Mouse (Mus musculus) intestine, embryonic 14.5 days (tissue): ENCODE measurements around the gene Pdlim4. TPM values are rescaled to one million over a fixed set of nuclear protein-coding genes. Genes with fewer than 3 reads are reported as not detected.

Experiments
- ATAC-seq: fragments of 200-750 bp; cut with Nextera tagmentation; replicated peaks from 2 replicates; pipeline ENCODE4 v1.8.0; 2017; ENCODE audit warnings: low read depth, moderate number of reproducible peaks, moderate TSS enrichment, moderate library complexity; ENCODE audit not compliant: low FRiP score, low TSS enrichment
- DNase-seq: peaks from one replicate; pipeline ENCODE4 v3.0.0-alpha.2; 2018; ENCODE audit warnings: low spot score
- H3K27ac ChIP-seq: fragments of 300-500 bp; sonication (generic); 2 replicates; pipeline ENCODE4 v1.5.1; 2014; ENCODE audit warnings: low read depth, mild to moderate bottlenecking, control low read depth
- H3K27me3 ChIP-seq: fragments of 300-500 bp; sonication (generic); replicated peaks from 2 replicates; pipeline ENCODE4 v1.6.1; 2014; ENCODE audit warnings: low read length, control low read depth; ENCODE audit not compliant: control insufficient read depth, insufficient read depth
- H3K36me3 ChIP-seq: fragments of 300-500 bp; sonication (generic); 2 replicates; pipeline ENCODE4 v1.6.1; 2014; ENCODE audit warnings: low read length, control low read depth; ENCODE audit not compliant: control insufficient read depth, insufficient read depth
- H3K4me1 ChIP-seq: fragments of 300-500 bp; sonication (generic); replicated peaks from 2 replicates; pipeline ENCODE4 v1.6.1; 2014; ENCODE audit warnings: low read length, control low read depth, mixed read lengths; ENCODE audit not compliant: control insufficient read depth, insufficient read depth
- H3K4me2 ChIP-seq: fragments of 300-500 bp; sonication (generic); 2 replicates; pipeline ENCODE4 v1.6.1; 2014; ENCODE audit warnings: low read length
- H3K4me3 ChIP-seq: fragments of 300-500 bp; sonication (generic); 2 replicates; pipeline ENCODE4 v1.5.1; 2014; ENCODE audit warnings: low read depth, low read length, control low read depth, mixed read lengths
- H3K9ac ChIP-seq: fragments of 300-500 bp; sonication (generic); 2 replicates; pipeline ENCODE4 v1.6.1; 2014; ENCODE audit warnings: mild to moderate bottlenecking, low read length
- H3K9me3 ChIP-seq: fragments of 300-500 bp; sonication (generic); 2 replicates; pipeline ENCODE4 v1.6.1; 2016; ENCODE audit warnings: low read length, control low read depth; ENCODE audit not compliant: control insufficient read depth
- WGBS: fragments of 180-500 bp; shearing (Covaris S2); extraction: QIAGEN DNeasy Blood & Tissue Kit; methylation state at CpG from one replicate; pipeline ENCODE4 v1.1.7; 2014; 5-methylcytosine and 5-hydroxymethylcytosine counted together
- polyA plus RNA-seq: library from polyadenylated mRNA; unstranded; fragments of >200 nt; fragmentation: Nextera tagmentation; extraction: Ambion mirVana; gene quantifications from 2 replicates; pipeline ENCODE4 v1.2.1, GENCODE M21; 2014

Gene Pdlim4
- polyA plus RNA-seq, 1 experiment from 2014 or later = 48.2 TPM

GRCm38 (mm10) chr11:54111976-54112741 is 43.3 kb upstream of the Pdlim4 start:
- Histone ChIP-seq H3K4me3 (no peak overlapping the region), H3K9ac (no peak overlapping the region), H3K9me3 (no peaks in the 10 kb centered on the region), H3K36me3 (peaks cover 16% of the 10 kb centered on the region; the same call in 1 of the 2 replicates), H3K4me1 (peaks cover 22% of the 10 kb centered on the region), H3K27me3 (no peaks in the 10 kb centered on the region), H3K27ac (peak overlapping the region; percentile 89), H3K4me2 (peak overlapping the region; percentile 41)
- no peak for DNase-seq
- peak; percentile 12; the same call in 1 of the 2 replicates for ATAC-seq
- WGBS = 66% methylated on average over 21 of the region's 21 CpGs

- H3K27me3 ChIP-seq = no peaks in the 10 kb centered on the region
- peaks cover 22% of the 10 kb centered on the region for H3K4me1 ChIP-seq
- no peak overlapping the region for H3K4me2 ChIP-seq
- H3K9me3 ChIP-seq = no peaks in the 10 kb centered on the region
- 0 out of 2 replicates have a peak, but pooled peaks cover 14% of the 10 kb centered on the region for H3K36me3 ChIP-seq
- H3K27ac ChIP-seq = no peak overlapping the region
- no peak for DNase-seq
- ATAC-seq = no peak
- H3K9ac ChIP-seq = no peak overlapping the region
- H3K4me3 ChIP-seq = no peak overlapping the region
- 82% methylated on average over 7 of the region's 7 CpGs for WGBS
Observed at GRCm38 (mm10) chr11:54111291-54111690, 42.5 kb upstream of the Pdlim4 start.

- DNase-seq = no peak
Observed at GRCm38 (mm10) chr11:54108894-54109293, 40.1 kb upstream of the Pdlim4 start.

GRCm38 (mm10) chr11:54108131-54108530 is 39.3 kb upstream of the Pdlim4 start:
- 78% methylated on average over 3 of the region's 3 CpGs for WGBS
- H3K4me3 ChIP-seq = no peak overlapping the region
- no peaks in the 10 kb centered on the region for H3K9me3 ChIP-seq
- H3K9ac ChIP-seq = no peak overlapping the region
- 0 out of 2 replicates have a peak, but pooled peaks cover 11% of the 10 kb centered on the region for H3K36me3 ChIP-seq
- no peak for DNase-seq
- H3K4me2 ChIP-seq = no peak overlapping the region
- H3K27ac ChIP-seq = no peak overlapping the region
- no peaks in the 10 kb centered on the region for H3K27me3 ChIP-seq
- ATAC-seq = no peak
- peaks cover 15% of the 10 kb centered on the region for H3K4me1 ChIP-seq

More at GRCm38 (mm10) chr11:54108894-54109293, 40.1 kb upstream of the Pdlim4 start:
- no peak overlapping the region for H3K4me2 ChIP-seq
- H3K4me1 ChIP-seq = peaks cover 20% of the 10 kb centered on the region
- no peak overlapping the region for H3K9ac ChIP-seq
- H3K4me3 ChIP-seq = no peak overlapping the region
- no peaks in the 10 kb centered on the region for H3K9me3 ChIP-seq
- 86% methylated on average over 5 of the region's 5 CpGs for WGBS
- 0 out of 2 replicates have a peak, but pooled peaks cover 11% of the 10 kb centered on the region for H3K36me3 ChIP-seq
- no peak for ATAC-seq
- H3K27me3 ChIP-seq = no peaks in the 10 kb centered on the region
- H3K27ac ChIP-seq = no peak overlapping the region

- no peak for DNase-seq
- no peak overlapping the region for H3K4me3 ChIP-seq
- 83% methylated on average over 7 of the region's 7 CpGs for WGBS
- H3K27ac ChIP-seq = no peak overlapping the region
- ATAC-seq = no peak
- no peaks in the 10 kb centered on the region for H3K9me3 ChIP-seq
- no peak overlapping the region for H3K4me2 ChIP-seq
- no peaks in the 10 kb centered on the region for H3K27me3 ChIP-seq
- 0 out of 2 replicates have a peak, but pooled peaks cover 11% of the 10 kb centered on the region for H3K36me3 ChIP-seq
- H3K4me1 ChIP-seq = peaks cover 13% of the 10 kb centered on the region; the same call in 1 of the 2 replicates
- no peak overlapping the region for H3K9ac ChIP-seq
Observed at GRCm38 (mm10) chr11:54107239-54107638, 38.4 kb upstream of the Pdlim4 start.

- DNase-seq (no peak), ATAC-seq (no peak)
- Histone ChIP-seq H3K4me1 (peaks cover 7% of the 10 kb centered on the region; the same call in 1 of the 2 replicates), H3K4me2 (no peak overlapping the region), H3K27me3 (no peaks in the 10 kb centered on the region), H3K4me3 (no peak overlapping the region), H3K9me3 (no peaks in the 10 kb centered on the region), H3K27ac (no peak overlapping the region), H3K36me3 (0 out of 2 replicates have a peak, but pooled peaks cover 7% of the 10 kb centered on the region), H3K9ac (no peak overlapping the region)
- 88% methylated on average over 3 of the region's 3 CpGs for WGBS
Observed at GRCm38 (mm10) chr11:54106676-54107075, 37.9 kb upstream of the Pdlim4 start.

GRCm38 (mm10) chr11:54105011-54105410 is 36.2 kb upstream of the Pdlim4 start:
- no peak overlapping the region for H3K27ac ChIP-seq
- ATAC-seq (no peak), DNase-seq (no peak)
- no peak overlapping the region for H3K4me3 ChIP-seq
- no peaks in the 10 kb centered on the region for H3K36me3 ChIP-seq
- no peaks in the 10 kb centered on the region for H3K9me3 ChIP-seq
- no peak overlapping the region for H3K9ac ChIP-seq
- H3K4me2 ChIP-seq = no peak overlapping the region
- H3K27me3 ChIP-seq = no peaks in the 10 kb centered on the region
- peaks cover 12% of the 10 kb centered on the region; the same call in 1 of the 2 replicates for H3K4me1 ChIP-seq
- WGBS = 83% methylated on average over 6 of the region's 6 CpGs

GRCm38 (mm10) chr11:54102706-54103449 is 34.1 kb upstream of the Pdlim4 start:
- Histone ChIP-seq H3K4me2 (no peak overlapping the region), H3K4me1 (peaks cover 12% of the 10 kb centered on the region; the same call in 1 of the 2 replicates), H3K9ac (no peak overlapping the region), H3K9me3 (no peaks in the 10 kb centered on the region), H3K27ac (no peak overlapping the region), H3K27me3 (no peaks in the 10 kb centered on the region), H3K36me3 (no peaks in the 10 kb centered on the region), H3K4me3 (no peak overlapping the region)
- ATAC-seq = no peak
- 58% methylated on average over 10 of the region's 10 CpGs for WGBS
- DNase-seq = no peak
